Comparison of ENCODE assay signal across 9 mouse cellular contexts in genomic region chr2:127608234-127608633, GRCm38 (mm10). TPM values are rescaled to one million over a fixed set of nuclear protein-coding genes. Genes with fewer than 3 reads are reported as not detected.
DNase-seq lines count a peak whose midpoint lies in the region; ATAC-seq and TF ChIP-seq lines count a peak whose summit lies in the region.
"Had no signal": no experiment of that assay in that cellular context is flagged by ENCODE, and none has a peak within 500 bp of the region (broad histone marks: within the 10 kb centered on the region; RNA-seq: fewer than 3 reads in every experiment).

No protein-coding gene starts in this region.

- H3K4me3 ChIP-seq in limb, embryonic 14.5 days (replicated peaks; ENCODE audit: low read length): no peak overlapping the region
- H3K4me3 ChIP-seq in limb, embryonic 10.5 days: no peak overlapping the region
- H3K4me3 ChIP-seq: megakaryocyte, embryonic 14.5 days had no signal

- H3K4me2 ChIP-seq in limb, embryonic 14.5 days (replicated peaks; ENCODE audit: low read depth, low read length, severe bottlenecking): no peak overlapping the region

- no peak overlapping the region for H3K9ac ChIP-seq in limb, embryonic 14.5 days (ENCODE audit: low read depth, low read length, severe bottlenecking)

- 49% methylated on average over 3 of the region's 3 CpGs for WGBS in limb, embryonic 14.5 days
- WGBS in limb, embryonic 10.5 days: 57% methylated on average over 3 of the region's 3 CpGs

- peaks cover 22% of the 10 kb centered on the region for H3K36me3 ChIP-seq in limb, embryonic 14.5 days (ENCODE audit: control insufficient read depth, insufficient read depth, low read length)
- peaks cover 31% of the 10 kb centered on the region for H3K36me3 ChIP-seq in limb, embryonic 10.5 days

- H3K4me1 ChIP-seq in limb, embryonic 14.5 days (ENCODE audit: control insufficient read depth, insufficient read depth, low read length): peaks cover 11% of the 10 kb centered on the region; the same call in 1 of the 2 replicates
- H3K4me1 ChIP-seq in limb, embryonic 10.5 days: peaks cover 18% of the 10 kb centered on the region
- H3K4me1 ChIP-seq: megakaryocyte, embryonic 14.5 days had no signal

- no peak for ATAC-seq in CD4-positive, CD25-positive, alpha-beta regulatory T cell, adult 4 months
- 0 out of 2 replicates have a peak, but pooled peaks have one; percentile 37 for ATAC-seq in limb, embryonic 14.5 days (ENCODE audit: low FRiP score, low read depth)
- peak; percentile 36 to 59; a peak in 3 of 4 replicates for ATAC-seq in hematopoietic stem cell, adult 5-6 weeks (replicated peaks in 1 of 2; ENCODE audit: insufficient read depth in 1 of 2, low FRiP score in 2 of 2, low TSS enrichment in 1 of 2, low read depth in 1 of 2, poor library complexity in 2 of 2, severe bottlenecking in 2 of 2)

- no peaks in the 10 kb centered on the region for H3K27me3 ChIP-seq in limb, embryonic 14.5 days (ENCODE audit: control insufficient read depth, insufficient read depth, low read length)
- H3K27me3 ChIP-seq in limb, embryonic 10.5 days (ENCODE audit: low read depth, poor library complexity, severe bottlenecking): no peaks in the 10 kb centered on the region

- no peak overlapping the region for H3K27ac ChIP-seq in limb, embryonic 14.5 days (replicated peaks; ENCODE audit: low read depth, low read length)
- no peak overlapping the region for H3K27ac ChIP-seq in limb, embryonic 10.5 days

- DNase-seq in CD4-positive, CD25-positive, alpha-beta regulatory T cell, adult 2 months (ENCODE audit: low read depth, low spot score): peak; percentile 28
- peak; percentile 73 for DNase-seq in limb, embryonic 14.5 days (ENCODE audit: low spot score)
- DNase-seq in limb, embryonic 10.5 days (ENCODE audit: low spot score): no peak
- peak; percentile 72 for DNase-seq in naive thymus-derived CD4-positive, alpha-beta T cell, adult 2 months (ENCODE audit: low read depth)
- no peak for DNase-seq in urinary bladder, adult 18-20 months (ENCODE audit: low spot score in 2 of 2)
- no peak for DNase-seq in spleen, adult 12 weeks (ENCODE audit: low spot score)

- no peak for TF ChIP-seq POLR2A in limb, embryonic 14.5 days (IDR thresholded peaks at IDR 0.05; ENCODE audit: borderline replicate concordance, extremely low read depth, insufficient read depth, insufficient read length)

- no peaks in the 10 kb centered on the region for H3K9me3 ChIP-seq in limb, embryonic 14.5 days (ENCODE audit: control insufficient read depth, low read length)
- H3K9me3 ChIP-seq in limb, embryonic 10.5 days (replicated peaks): no peaks in the 10 kb centered on the region
- H3K9me3 ChIP-seq: megakaryocyte, embryonic 14.5 days had no signal

RNA-seq across cellular contexts. Expression of gene Mrps5, which starts 21.2 kb away (rescaled TPM):
- polyA plus RNA-seq in CD4-positive, CD25-positive, alpha-beta regulatory T cell, adult 4 months (2017; shearing (Covaris generic)): 100 to 1,000 TPM; 120 to 152 TPM
- polyA plus RNA-seq in limb, embryonic 14.5 days (2012; rRNA removed): 92.0 and 102 TPM in 2 replicates
- 118 and 123 TPM in 2 replicates for polyA plus RNA-seq in limb, embryonic 14.5 days (2014; fragmentation: Nextera tagmentation; extraction: Ambion mirVana)
- 171 and 176 TPM in 2 replicates for polyA plus RNA-seq in limb, embryonic 10.5 days (2016; fragmentation: Nextera tagmentation; extraction: Ambion mirVana)
- 103 and 107 TPM in 2 replicates for total RNA-seq in hematopoietic stem cell, adult 5-6 weeks (2017)

RNA-seq across cellular contexts. Expression of gene Zfp661, which starts 21.3 kb away (rescaled TPM):
- polyA plus RNA-seq in CD4-positive, CD25-positive, alpha-beta regulatory T cell, adult 4 months (2017; shearing (Covaris generic)): 1 to 10 TPM; 3.0 to 3.7 TPM
- 6.2 and 7.3 TPM in 2 replicates for polyA plus RNA-seq in limb, embryonic 14.5 days (2012; rRNA removed)
- polyA plus RNA-seq in limb, embryonic 14.5 days (2014; fragmentation: Nextera tagmentation; extraction: Ambion mirVana): 5.0 TPM in 2 replicates
- 5.9 and 6.9 TPM in 2 replicates for polyA plus RNA-seq in limb, embryonic 10.5 days (2016; fragmentation: Nextera tagmentation; extraction: Ambion mirVana)
- total RNA-seq in hematopoietic stem cell, adult 5-6 weeks (2017): 3.6 and 3.9 TPM in 2 replicates

RNA-seq across cellular contexts. Expression of gene Mal, which starts 48.3 kb away (rescaled TPM):
- polyA plus RNA-seq in CD4-positive, CD25-positive, alpha-beta regulatory T cell, adult 4 months (2017; shearing (Covaris generic)): not detected
- polyA plus RNA-seq in limb, embryonic 14.5 days (2012; rRNA removed): 1.1 and 2.5 TPM in 2 replicates
- 6.9 and 12.5 TPM in 2 replicates for polyA plus RNA-seq in limb, embryonic 14.5 days (2014; fragmentation: Nextera tagmentation; extraction: Ambion mirVana)
- 0.10 and 0.43 TPM in 2 replicates for polyA plus RNA-seq in limb, embryonic 10.5 days (2016; fragmentation: Nextera tagmentation; extraction: Ambion mirVana)
- not detected in 2 replicates for total RNA-seq in hematopoietic stem cell, adult 5-6 weeks (2017)

Comparison
In these comparisons a context has a peak if more than half of its experiments do, and no peak if none do; other contexts are left out.
1. DNase-seq: peak in CD4-positive, CD25-positive, alpha-beta regulatory T cell, adult 2 months (single experiment), limb, embryonic 14.5 days (single experiment) and naive thymus-derived CD4-positive, alpha-beta T cell, adult 2 months (single experiment); none in limb, embryonic 10.5 days (single experiment), urinary bladder, adult 18-20 months (0 of 2) and spleen, adult 12 weeks (single experiment).